Comparison of ENCODE assay signal across 12 mouse cellular contexts in genomic region chr13:111802271-111802665, GRCm38 (mm10). TPM values are rescaled to one million over a fixed set of nuclear protein-coding genes. Genes with fewer than 3 reads are reported as not detected.
A peak's percentile ranks its signal among the peaks of the same experiment; 100 is the strongest.
DNase-seq lines count a peak whose midpoint lies in the region; ATAC-seq and TF ChIP-seq lines count a peak whose summit lies in the region.
"Had no signal": no experiment of that assay in that cellular context is flagged by ENCODE, and none has a peak within 500 bp of the region (broad histone marks: within the 10 kb centered on the region; RNA-seq: fewer than 3 reads in every experiment).

No protein-coding gene starts in this region.

- H3K4me3 ChIP-seq in hindbrain, postnatal 0 days (ENCODE audit: low read length) = 0 out of 2 replicates have a peak overlapping the region, but pooled peaks have one; percentile 2
- no peak overlapping the region for H3K4me3 ChIP-seq in hindbrain, embryonic 12.5 days
- no peak overlapping the region for H3K4me3 ChIP-seq in embryonic facial prominence, embryonic 13.5 days
- no peak overlapping the region for H3K4me3 ChIP-seq in limb, embryonic 10.5 days
- H3K4me3 ChIP-seq: embryonic facial prominence, embryonic 15.5 days; heart, embryonic 13.5 days had no signal

- no peaks in the 10 kb centered on the region for H3K27me3 ChIP-seq in hindbrain, postnatal 0 days (ENCODE audit: insufficient read depth, low read length)
- H3K27me3 ChIP-seq in hindbrain, embryonic 12.5 days = no peaks in the 10 kb centered on the region
- no peaks in the 10 kb centered on the region for H3K27me3 ChIP-seq in embryonic facial prominence, embryonic 13.5 days
- no peaks in the 10 kb centered on the region for H3K27me3 ChIP-seq in limb, embryonic 10.5 days (ENCODE audit: low read depth, poor library complexity, severe bottlenecking)
- H3K27me3 ChIP-seq: embryonic facial prominence, embryonic 15.5 days; heart, embryonic 13.5 days had no signal

- no peak for ATAC-seq in hindbrain, postnatal 0 days
- no peak for ATAC-seq in hindbrain, embryonic 12.5 days (ENCODE audit: low FRiP score)
- no peak for ATAC-seq in embryonic facial prominence, embryonic 13.5 days (ENCODE audit: insufficient number of reproducible peaks, insufficient read depth, low FRiP score, low TSS enrichment, low read depth)

- peaks cover 31% of the 10 kb centered on the region for H3K4me1 ChIP-seq in hindbrain, postnatal 0 days (ENCODE audit: insufficient read depth, low read length)
- H3K4me1 ChIP-seq in hindbrain, embryonic 12.5 days = peaks cover 60% of the 10 kb centered on the region
- H3K4me1 ChIP-seq in embryonic facial prominence, embryonic 13.5 days = peaks cover 82% of the 10 kb centered on the region
- peaks cover 92% of the 10 kb centered on the region for H3K4me1 ChIP-seq in limb, embryonic 10.5 days

- WGBS in hindbrain, postnatal 0 days = 78% methylated on average over 2 of the region's 2 CpGs
- 84% methylated on average over 2 of the region's 2 CpGs for WGBS in hindbrain, embryonic 12.5 days
- WGBS in embryonic facial prominence, embryonic 13.5 days = 76% methylated on average over 2 of the region's 2 CpGs
- WGBS in limb, embryonic 10.5 days = 86% methylated on average over 2 of the region's 2 CpGs

- H3K4me2 ChIP-seq in hindbrain, postnatal 0 days (ENCODE audit: low read depth, low read length) = peak overlapping the region; percentile 90
- H3K4me2 ChIP-seq in hindbrain, embryonic 12.5 days (replicated peaks) = no peak overlapping the region
- 0 out of 2 replicates have a peak overlapping the region, but pooled peaks have one; percentile 5 for H3K4me2 ChIP-seq in embryonic facial prominence, embryonic 13.5 days
- H3K4me2 ChIP-seq: heart, embryonic 13.5 days had no signal

- no peaks in the 10 kb centered on the region for H3K36me3 ChIP-seq in hindbrain, postnatal 0 days (ENCODE audit: insufficient read depth, low read length)
- no peaks in the 10 kb centered on the region for H3K36me3 ChIP-seq in hindbrain, embryonic 12.5 days
- no peaks in the 10 kb centered on the region for H3K36me3 ChIP-seq in embryonic facial prominence, embryonic 13.5 days
- no peaks in the 10 kb centered on the region for H3K36me3 ChIP-seq in limb, embryonic 10.5 days
- H3K36me3 ChIP-seq: embryonic facial prominence, embryonic 15.5 days; heart, embryonic 13.5 days had no signal

- no peak overlapping the region for H3K9ac ChIP-seq in hindbrain, postnatal 0 days (replicated peaks; ENCODE audit: low read length)
- H3K9ac ChIP-seq in hindbrain, embryonic 12.5 days = no peak overlapping the region
- no peak overlapping the region for H3K9ac ChIP-seq in embryonic facial prominence, embryonic 13.5 days
- H3K9ac ChIP-seq: embryonic facial prominence, embryonic 15.5 days had no signal

- TF ChIP-seq CTCF in hindbrain, postnatal 0 days (IDR thresholded peaks at IDR 0.05; ENCODE audit: low read depth) = no peak

- no peaks in the 10 kb centered on the region for H3K9me3 ChIP-seq in hindbrain, postnatal 0 days (ENCODE audit: low read length)
- no peaks in the 10 kb centered on the region for H3K9me3 ChIP-seq in hindbrain, embryonic 12.5 days (replicated peaks)
- no peaks in the 10 kb centered on the region for H3K9me3 ChIP-seq in embryonic facial prominence, embryonic 13.5 days
- H3K9me3 ChIP-seq in limb, embryonic 10.5 days (replicated peaks) = no peaks in the 10 kb centered on the region
- H3K9me3 ChIP-seq: embryonic facial prominence, embryonic 15.5 days; G1E; heart, embryonic 13.5 days; megakaryocyte, embryonic 14.5 days had no signal

- DNase-seq in hindbrain, postnatal 0 days (ENCODE audit: low spot score) = no peak
- DNase-seq in kidney, adult 8-10 months = peak; percentile 56 to 75
- no peak for DNase-seq in limb, embryonic 10.5 days (ENCODE audit: low spot score)
- no peak for DNase-seq in layer of hippocampus, adult 18-20 months (ENCODE audit: low spot score in 2 of 2)
- DNase-seq in ovary, postnatal 14 days (ENCODE audit: low spot score) = no peak
- DNase-seq: gastrocnemius, postnatal 36 days had no signal

- peak overlapping the region; percentile 32; the same call in 1 of the 2 replicates for H3K27ac ChIP-seq in hindbrain, postnatal 0 days
- H3K27ac ChIP-seq in hindbrain, embryonic 12.5 days = no peak overlapping the region
- H3K27ac ChIP-seq in embryonic facial prominence, embryonic 13.5 days = no peak overlapping the region
- peak overlapping the region; percentile 63; the same call in 1 of the 2 replicates for H3K27ac ChIP-seq in limb, embryonic 10.5 days
- H3K27ac ChIP-seq: heart, embryonic 13.5 days had no signal

RNA-seq across cellular contexts. Expression of gene Map3k1, which starts 6.5 kb away (rescaled TPM):
- 36.3 and 45.3 TPM in 2 replicates for total RNA-seq in hindbrain, postnatal 0 days (2014; rRNA removed)
- 15.3 and 19.2 TPM in 2 replicates for polyA plus RNA-seq in hindbrain, postnatal 0 days (2015; fragmentation: Nextera tagmentation; extraction: Ambion mirVana)
- 14.3 and 15.6 TPM in 2 replicates for polyA plus RNA-seq in hindbrain, embryonic 12.5 days (2016; fragmentation: Nextera tagmentation; extraction: Ambion mirVana)
- polyA plus RNA-seq in embryonic facial prominence, embryonic 13.5 days (2015; fragmentation: Nextera tagmentation; extraction: Ambion mirVana) = 16.1 and 20.5 TPM in 2 replicates
- polyA plus RNA-seq in limb, embryonic 10.5 days (2016; fragmentation: Nextera tagmentation; extraction: Ambion mirVana) = 14.9 and 15.6 TPM in 2 replicates
- total RNA-seq in layer of hippocampus, adult 18-20 months (2021) = 10 to 100 TPM in 1 of 2 experiments, 1 to 10 TPM in 1; 9.4 to 10.1 TPM

Comparison
In these comparisons a context has a peak if more than half of its experiments do, and no peak if none do; other contexts are left out.
1. H3K27ac ChIP-seq: peak in hindbrain, postnatal 0 days (single experiment) and limb, embryonic 10.5 days (single experiment); none in hindbrain, embryonic 12.5 days (single experiment) and embryonic facial prominence, embryonic 13.5 days (single experiment).
2. DNase-seq: peak in kidney, adult 8-10 months (2 of 2); none in hindbrain, postnatal 0 days (single experiment), limb, embryonic 10.5 days (single experiment), layer of hippocampus, adult 18-20 months (0 of 2) and ovary, postnatal 14 days (single experiment).